Mouse (Mus musculus): ENCODE data around the gene Olfr44. TPM values are rescaled to one million over a fixed set of nuclear protein-coding genes. Genes with fewer than 3 reads are reported as not detected.

The Olfr44 gene
- polyA plus RNA-seq (2014; fragmentation: Nextera tagmentation; extraction: Ambion mirVana), result not detected in 2 replicates

DNA sequence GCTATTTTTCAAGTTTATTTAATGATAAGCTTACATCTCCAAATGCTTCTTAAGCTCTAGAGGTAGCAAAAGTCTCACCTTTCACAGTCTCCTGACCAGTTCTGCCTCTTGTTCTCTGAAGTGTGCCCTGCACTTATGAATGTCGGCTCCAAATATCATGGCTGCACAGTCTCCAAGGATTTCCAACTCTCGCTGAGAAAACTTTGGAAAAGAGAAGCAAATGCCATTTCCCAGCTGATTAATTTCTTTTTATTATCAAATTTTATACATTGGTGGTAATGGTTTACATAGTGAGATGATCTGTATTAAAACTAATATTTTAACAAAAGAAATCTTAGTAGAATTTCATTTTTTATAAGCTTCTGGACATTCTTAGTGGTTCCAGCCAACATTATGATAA is at the start of gene Olfr44:
Gene Olfr44, minus strand, starts transcription at position 101 of the 400 bp plus-strand sequence.
- ATAC-seq (replicated peaks; ENCODE audit: low FRiP score), result no peak
- Histone ChIP-seq H3K4me1 (replicated peaks; ENCODE audit: control insufficient read depth, insufficient read depth, low read length) (no peaks in the 10 kb centered on the region), H3K27ac (ENCODE audit: low read depth, low read length) (no peak within 1 kb of the TSS), H3K9ac (ENCODE audit: low read length) (no peak within 1 kb of the TSS), H3K27me3 (ENCODE audit: control insufficient read depth, insufficient read depth, low read length) (no peaks in the 10 kb centered on the region), H3K36me3 (ENCODE audit: control insufficient read depth, insufficient read depth, low read length) (no peaks in the 10 kb centered on the region), H3K4me3 (ENCODE audit: low read depth, low read length) (no peak within 1 kb of the TSS), H3K9me3 (ENCODE audit: control insufficient read depth, low read length) (no peaks in the 10 kb centered on the region), H3K4me2 (ENCODE audit: low read depth, low read length, severe bottlenecking) (no peak within 1 kb of the TSS)
- DNase-seq (ENCODE audit: low spot score), result no peak
- WGBS, result 93% methylated on average over 2 of the region's 2 CpGs

DNA sequence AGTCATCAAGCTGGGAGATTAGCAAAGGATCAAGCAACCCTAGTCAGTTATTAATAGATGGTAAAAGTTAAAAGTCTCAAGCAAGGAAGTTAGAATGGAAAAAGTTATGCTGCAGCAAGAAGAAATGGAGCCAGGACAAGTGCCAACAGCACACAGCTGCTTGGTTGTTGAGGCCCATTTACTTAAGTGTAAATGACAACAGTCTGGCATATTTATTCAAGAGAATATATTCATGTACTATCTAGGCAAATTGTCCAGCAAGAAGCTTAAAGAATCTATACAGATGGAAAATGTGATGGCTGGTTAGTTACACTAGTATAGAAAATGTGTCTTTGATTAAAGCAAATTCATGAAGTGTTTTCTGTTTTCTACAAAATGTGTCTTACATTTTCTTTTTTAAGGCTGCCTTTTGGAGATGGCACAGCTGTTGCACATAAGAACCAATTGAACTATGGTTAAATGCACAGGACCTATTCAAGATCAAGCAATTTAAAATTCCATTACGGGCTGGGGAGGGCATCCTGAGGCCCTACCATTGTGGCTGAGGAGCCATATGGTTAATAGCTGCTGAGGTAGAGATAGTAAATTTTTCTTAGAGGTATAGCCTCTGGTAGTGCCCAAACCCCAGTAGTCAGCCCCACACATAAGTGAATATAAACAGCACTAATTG is 30.0 kb upstream of the Olfr44 start:
- H3K27me3 ChIP-seq (ENCODE audit: control insufficient read depth, insufficient read depth, low read length), result no peaks in the 10 kb centered on the region
- no peaks in the 10 kb centered on the region for H3K4me1 ChIP-seq (replicated peaks; ENCODE audit: control insufficient read depth, insufficient read depth, low read length)
- no peaks in the 10 kb centered on the region for H3K36me3 ChIP-seq (ENCODE audit: control insufficient read depth, insufficient read depth, low read length)
- H3K4me2 ChIP-seq (ENCODE audit: low read depth, low read length, severe bottlenecking), result no peak overlapping the region
- no peak overlapping the region for H3K27ac ChIP-seq (ENCODE audit: low read depth, low read length)
- WGBS, result 80% methylated on average over 1 of the region's 1 CpGs
- ATAC-seq (replicated peaks; ENCODE audit: low FRiP score), result no peak
- no peak for DNase-seq (ENCODE audit: low spot score)
- H3K9me3 ChIP-seq (ENCODE audit: control insufficient read depth, low read length), result no peaks in the 10 kb centered on the region
- no peak overlapping the region for H3K4me3 ChIP-seq (ENCODE audit: low read depth, low read length)
- H3K9ac ChIP-seq (ENCODE audit: low read length), result no peak overlapping the region

DNA sequence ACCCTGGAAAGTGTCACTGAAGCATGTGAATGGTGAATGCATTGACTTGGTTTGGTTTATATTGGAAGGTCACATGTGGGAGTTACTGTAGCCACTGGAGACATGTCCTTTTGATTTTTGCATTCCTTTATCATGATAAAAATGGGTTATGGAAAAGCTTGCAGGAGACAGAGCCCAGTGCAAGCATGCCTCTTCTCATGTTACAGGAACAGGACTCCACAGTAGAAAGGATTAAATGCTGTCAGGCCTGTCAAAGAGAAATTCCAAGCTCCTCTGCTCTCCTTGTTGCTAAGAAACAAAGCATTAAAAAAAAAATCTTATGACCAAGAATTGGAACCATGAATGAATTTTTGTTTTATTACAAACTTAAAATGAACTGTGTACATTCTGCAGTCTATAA is 24.8 kb upstream of the Olfr44 start:
- Histone ChIP-seq H3K4me3 (ENCODE audit: low read depth, low read length) (no peak overlapping the region), H3K36me3 (ENCODE audit: control insufficient read depth, insufficient read depth, low read length) (no peaks in the 10 kb centered on the region), H3K4me1 (replicated peaks; ENCODE audit: control insufficient read depth, insufficient read depth, low read length) (no peaks in the 10 kb centered on the region), H3K27ac (ENCODE audit: low read depth, low read length) (no peak overlapping the region), H3K9me3 (ENCODE audit: control insufficient read depth, low read length) (no peaks in the 10 kb centered on the region), H3K9ac (ENCODE audit: low read length) (no peak overlapping the region), H3K4me2 (ENCODE audit: low read depth, low read length, severe bottlenecking) (no peak overlapping the region), H3K27me3 (ENCODE audit: control insufficient read depth, insufficient read depth, low read length) (no peaks in the 10 kb centered on the region)
- no peak for DNase-seq (ENCODE audit: low spot score)
- ATAC-seq (replicated peaks; ENCODE audit: low FRiP score), result no peak

GRCm38 (mm10) chr9:39515531-39515930 is 21.7 kb upstream of the Olfr44 start, which contains the start of gene Olfr957:
Gene Olfr957 (minus strand): TSS chr9:39515809.
- Histone ChIP-seq H3K4me3 (ENCODE audit: low read depth, low read length) (no peak within 1 kb of the TSS), H3K9me3 (ENCODE audit: control insufficient read depth, low read length) (no peaks in the 10 kb centered on the region), H3K4me2 (ENCODE audit: low read depth, low read length, severe bottlenecking) (no peak within 1 kb of the TSS), H3K27ac (ENCODE audit: low read depth, low read length) (no peak within 1 kb of the TSS), H3K9ac (ENCODE audit: low read length) (no peak within 1 kb of the TSS), H3K36me3 (ENCODE audit: control insufficient read depth, insufficient read depth, low read length) (no peaks in the 10 kb centered on the region), H3K4me1 (replicated peaks; ENCODE audit: control insufficient read depth, insufficient read depth, low read length) (no peaks in the 10 kb centered on the region), H3K27me3 (ENCODE audit: control insufficient read depth, insufficient read depth, low read length) (no peaks in the 10 kb centered on the region)
- ATAC-seq (replicated peaks; ENCODE audit: low FRiP score) (no peak), DNase-seq (ENCODE audit: low spot score) (no peak)
- WGBS, result 80% methylated on average over 3 of the region's 3 CpGs

GRCm38 (mm10) chr9:39509412-39509811 is 15.6 kb upstream of the Olfr44 start:
- Histone ChIP-seq H3K27ac (ENCODE audit: low read depth, low read length) (no peak overlapping the region), H3K27me3 (ENCODE audit: control insufficient read depth, insufficient read depth, low read length) (no peaks in the 10 kb centered on the region), H3K9me3 (ENCODE audit: control insufficient read depth, low read length) (no peaks in the 10 kb centered on the region), H3K4me2 (ENCODE audit: low read depth, low read length, severe bottlenecking) (no peak overlapping the region), H3K4me3 (ENCODE audit: low read depth, low read length) (no peak overlapping the region), H3K36me3 (ENCODE audit: control insufficient read depth, insufficient read depth, low read length) (no peaks in the 10 kb centered on the region), H3K9ac (ENCODE audit: low read length) (no peak overlapping the region), H3K4me1 (replicated peaks; ENCODE audit: control insufficient read depth, insufficient read depth, low read length) (no peaks in the 10 kb centered on the region)
- DNase-seq (ENCODE audit: low spot score) (no peak), ATAC-seq (replicated peaks; ENCODE audit: low FRiP score) (no peak)
- WGBS, result 80% methylated on average over 9 of the region's 9 CpGs

GRCm38 (mm10) chr9:39508998-39509397 is 15.2 kb upstream of the Olfr44 start:
- Histone ChIP-seq H3K27ac (ENCODE audit: low read depth, low read length) (no peak overlapping the region), H3K9ac (ENCODE audit: low read length) (no peak overlapping the region), H3K9me3 (ENCODE audit: control insufficient read depth, low read length) (no peaks in the 10 kb centered on the region), H3K27me3 (ENCODE audit: control insufficient read depth, insufficient read depth, low read length) (no peaks in the 10 kb centered on the region), H3K36me3 (ENCODE audit: control insufficient read depth, insufficient read depth, low read length) (no peaks in the 10 kb centered on the region), H3K4me2 (ENCODE audit: low read depth, low read length, severe bottlenecking) (no peak overlapping the region), H3K4me3 (ENCODE audit: low read depth, low read length) (no peak overlapping the region), H3K4me1 (replicated peaks; ENCODE audit: control insufficient read depth, insufficient read depth, low read length) (no peaks in the 10 kb centered on the region)
- 13% methylated on average over 6 of the region's 6 CpGs for WGBS
- DNase-seq (ENCODE audit: low spot score) (peak; percentile 74), ATAC-seq (replicated peaks; ENCODE audit: low FRiP score) (0 out of 2 replicates have a peak, but pooled peaks have one; percentile 63)

DNA sequence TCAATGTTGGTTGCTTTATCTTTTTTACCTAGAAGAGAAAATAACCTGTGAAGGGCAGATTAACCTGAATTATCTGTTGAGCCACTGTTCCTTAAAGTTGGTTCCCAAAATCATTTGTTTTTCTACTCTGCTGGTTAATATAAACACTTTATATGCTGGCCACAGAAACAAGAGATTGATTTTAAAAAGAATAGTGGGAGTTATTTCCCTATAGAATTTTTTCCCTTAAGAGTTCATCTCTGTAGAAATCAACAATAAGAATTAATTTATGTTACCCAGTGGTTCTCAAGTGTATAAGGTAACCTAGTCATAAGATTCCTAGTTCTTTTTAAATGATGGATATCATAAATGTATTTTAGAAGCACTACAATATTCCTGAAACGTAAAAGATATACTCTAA is 22.0 kb downstream of the Olfr44 start, which contains the start of gene Olfr955:
Gene Olfr955, minus strand, starts transcription at position 101 of the 400 bp plus-strand sequence.
- 72% methylated on average over 1 of the region's 1 CpGs for WGBS
- Histone ChIP-seq H3K27ac (ENCODE audit: low read depth, low read length) (no peak within 1 kb of the TSS), H3K9ac (ENCODE audit: low read length) (no peak within 1 kb of the TSS), H3K4me2 (ENCODE audit: low read depth, low read length, severe bottlenecking) (no peak within 1 kb of the TSS), H3K27me3 (ENCODE audit: control insufficient read depth, insufficient read depth, low read length) (no peaks in the 10 kb centered on the region), H3K36me3 (ENCODE audit: control insufficient read depth, insufficient read depth, low read length) (no peaks in the 10 kb centered on the region), H3K4me3 (ENCODE audit: low read depth, low read length) (no peak within 1 kb of the TSS), H3K4me1 (replicated peaks; ENCODE audit: control insufficient read depth, insufficient read depth, low read length) (no peaks in the 10 kb centered on the region), H3K9me3 (ENCODE audit: control insufficient read depth, low read length) (no peaks in the 10 kb centered on the region)
- DNase-seq (ENCODE audit: low spot score) (no peak), ATAC-seq (replicated peaks; ENCODE audit: low FRiP score) (no peak)

- Histone ChIP-seq H3K36me3 (ENCODE audit: control insufficient read depth, insufficient read depth, low read length) (no peaks in the 10 kb centered on the region), H3K4me1 (replicated peaks; ENCODE audit: control insufficient read depth, insufficient read depth, low read length) (no peaks in the 10 kb centered on the region), H3K27ac (ENCODE audit: low read depth, low read length) (no peak within 1 kb of the TSS), H3K27me3 (ENCODE audit: control insufficient read depth, insufficient read depth, low read length) (no peaks in the 10 kb centered on the region), H3K9ac (ENCODE audit: low read length) (no peak within 1 kb of the TSS), H3K4me2 (ENCODE audit: low read depth, low read length, severe bottlenecking) (no peak within 1 kb of the TSS), H3K9me3 (ENCODE audit: control insufficient read depth, low read length) (no peaks in the 10 kb centered on the region), H3K4me3 (ENCODE audit: low read depth, low read length) (no peak within 1 kb of the TSS)
- DNase-seq (ENCODE audit: low spot score) (no peak), ATAC-seq (replicated peaks; ENCODE audit: low FRiP score) (no peak)
- 87% methylated on average over 6 of the region's 6 CpGs for WGBS
Observed at GRCm38 (mm10) chr9:39456401-39456800, 37.4 kb downstream of the Olfr44 start, which contains the start of gene Olfr954. Gene Olfr954 (plus strand): TSS chr9:39456701.
